In genomic region chr5:89882091-89882734, GRCm38 (mm10) we compare ENCODE assay signal across 8 mouse cellular contexts. TPM values are rescaled to one million over a fixed set of nuclear protein-coding genes. Genes with fewer than 3 reads are reported as not detected.
DNase-seq lines count a peak whose midpoint lies in the region; ATAC-seq and TF ChIP-seq lines count a peak whose summit lies in the region.

No protein-coding gene starts in this region.

- H3K9ac ChIP-seq in forebrain, embryonic 13.5 days, result peak overlapping the region; percentile 83
- H3K9ac ChIP-seq in heart, embryonic 16.5 days (ENCODE audit: low read length), result peak overlapping the region; percentile 83
- peak overlapping the region; percentile 72 for H3K9ac ChIP-seq in liver, embryonic 12.5 days
- peak overlapping the region; percentile 69 for H3K9ac ChIP-seq in stomach, postnatal 0 days (ENCODE audit: low read length)

- no peak overlapping the region for H3K27ac ChIP-seq in forebrain, embryonic 13.5 days
- H3K27ac ChIP-seq in heart, embryonic 16.5 days (ENCODE audit: low read length), result peak overlapping the region; percentile 70
- H3K27ac ChIP-seq in liver, embryonic 12.5 days, result peak overlapping the region; percentile 25; the same call in 1 of the 2 replicates
- no peak overlapping the region for H3K27ac ChIP-seq in stomach, postnatal 0 days (replicated peaks)

- peaks cover 3% of the 10 kb centered on the region; the same call in 1 of the 2 replicates for H3K36me3 ChIP-seq in forebrain, embryonic 13.5 days (ENCODE audit: poor library complexity, severe bottlenecking)
- H3K36me3 ChIP-seq in heart, embryonic 16.5 days (ENCODE audit: control insufficient read depth, insufficient read depth), result no peaks in the 10 kb centered on the region
- peaks cover 5% of the 10 kb centered on the region; the same call in 1 of the 2 replicates for H3K36me3 ChIP-seq in liver, embryonic 12.5 days
- no peaks in the 10 kb centered on the region for H3K36me3 ChIP-seq in stomach, postnatal 0 days (ENCODE audit: control insufficient read depth, insufficient read depth, low read length)

- H3K27me3 ChIP-seq in forebrain, embryonic 13.5 days, result no peaks in the 10 kb centered on the region
- H3K27me3 ChIP-seq in heart, embryonic 16.5 days (ENCODE audit: control insufficient read depth, insufficient read depth, low read length), result no peaks in the 10 kb centered on the region
- no peaks in the 10 kb centered on the region for H3K27me3 ChIP-seq in liver, embryonic 12.5 days (replicated peaks)
- H3K27me3 ChIP-seq in stomach, postnatal 0 days (ENCODE audit: control insufficient read depth, insufficient read depth, low read length), result no peaks in the 10 kb centered on the region

- H3K4me3 ChIP-seq in forebrain, embryonic 13.5 days, result peak overlapping the region; percentile 73
- H3K4me3 ChIP-seq in heart, embryonic 16.5 days (ENCODE audit: low read length), result peak overlapping the region; percentile 75
- H3K4me3 ChIP-seq in liver, embryonic 12.5 days, result peak overlapping the region; percentile 70
- peak overlapping the region; percentile 68 for H3K4me3 ChIP-seq in stomach, postnatal 0 days (ENCODE audit: low read depth, low read length)

- no peak for TF ChIP-seq EP300 in stomach, postnatal 0 days (optimal IDR thresholded peaks at IDR 0.05)

- no peaks in the 10 kb centered on the region; the same call in 1 of the 2 replicates for H3K9me3 ChIP-seq in forebrain, embryonic 13.5 days (replicated peaks)
- H3K9me3 ChIP-seq in heart, embryonic 16.5 days (replicated peaks; ENCODE audit: control insufficient read depth, low read length), result no peaks in the 10 kb centered on the region
- H3K9me3 ChIP-seq in liver, embryonic 12.5 days (replicated peaks), result no peaks in the 10 kb centered on the region
- no peaks in the 10 kb centered on the region for H3K9me3 ChIP-seq in stomach, postnatal 0 days (ENCODE audit: control insufficient read depth, low read length)

- peak; percentile 49 for ATAC-seq in forebrain, embryonic 13.5 days
- peak; percentile 86 for ATAC-seq in heart, embryonic 16.5 days (replicated peaks; ENCODE audit: extremely low read depth, insufficient read depth, low FRiP score)
- ATAC-seq in liver, embryonic 12.5 days, result peak; percentile 76
- peak; percentile 81 for ATAC-seq in stomach, postnatal 0 days (ENCODE audit: low FRiP score, low TSS enrichment)

- no peak for TF ChIP-seq CTCF in stomach, postnatal 0 days (IDR thresholded peaks at IDR 0.05; ENCODE audit: low read depth)

- H3K4me2 ChIP-seq in forebrain, embryonic 13.5 days, result peak overlapping the region; percentile 100
- H3K4me2 ChIP-seq in heart, embryonic 16.5 days (ENCODE audit: low read depth, low read length), result peak overlapping the region; percentile 96
- H3K4me2 ChIP-seq in liver, embryonic 12.5 days, result peak overlapping the region; percentile 97
- H3K4me2 ChIP-seq in stomach, postnatal 0 days (replicated peaks; ENCODE audit: low read depth), result peak overlapping the region; percentile 99

- WGBS in forebrain, embryonic 13.5 days, result 1% methylated on average over 35 of the region's 35 CpGs
- WGBS in heart, embryonic 16.5 days, result under 1% methylated on average over 35 of the region's 35 CpGs
- WGBS in liver, embryonic 12.5 days (ENCODE audit: insufficient replicate concordance), result 0% methylated on average over 32 of the region's 35 CpGs
- 0% methylated on average over 34 of the region's 35 CpGs for WGBS in stomach, postnatal 0 days

- H3K4me1 ChIP-seq in forebrain, embryonic 13.5 days, result peaks cover 12% of the 10 kb centered on the region; the same call in 1 of the 2 replicates
- peaks cover 7% of the 10 kb centered on the region for H3K4me1 ChIP-seq in heart, embryonic 16.5 days (ENCODE audit: control insufficient read depth, insufficient read depth, low read length)
- H3K4me1 ChIP-seq in liver, embryonic 12.5 days, result peaks cover 37% of the 10 kb centered on the region
- no peaks in the 10 kb centered on the region for H3K4me1 ChIP-seq in stomach, postnatal 0 days (replicated peaks; ENCODE audit: control insufficient read depth, insufficient read depth)

- peak; percentile 73 for DNase-seq in CD4-positive helper T cell, adult 2 months (ENCODE audit: low read depth, low spot score)
- peak; percentile 74 for DNase-seq in c-Kit-positive CD71-positive TER-119-negative erythroid progenitor cells, embryonic 14.5 days (ENCODE audit: low read depth)
- peak; percentile 78 for DNase-seq in kidney, postnatal 10 days
- DNase-seq in neural tube, embryonic 10.5 days (ENCODE audit: extremely low spot score, low spot score), result peak; percentile 71
- peak; percentile 49 for DNase-seq in stomach, postnatal 0 days (ENCODE audit: low spot score)

RNA-seq across cellular contexts. Expression of gene Adamts3, which starts 0.9 kb away (rescaled TPM):
- 6.1 and 6.8 TPM in 2 replicates for polyA plus RNA-seq in forebrain, embryonic 13.5 days (2015; fragmentation: Nextera tagmentation; extraction: Ambion mirVana)
- polyA plus RNA-seq in heart, embryonic 16.5 days (2015; fragmentation: Nextera tagmentation; extraction: Ambion mirVana), result 3.0 and 3.5 TPM in 2 replicates
- polyA plus RNA-seq in liver, embryonic 12.5 days (2016; fragmentation: Nextera tagmentation; extraction: Ambion mirVana), result 2.1 and 2.2 TPM in 2 replicates
- 0.52 and 0.54 TPM in 2 replicates for polyA plus RNA-seq in stomach, postnatal 0 days (2015; fragmentation: Nextera tagmentation; extraction: Ambion mirVana)

Comparison
In these comparisons a context has a peak if more than half of its experiments do, and no peak if none do; other contexts are left out.
1. H3K27ac ChIP-seq: peak in heart, embryonic 16.5 days (single experiment) and liver, embryonic 12.5 days (single experiment); none in forebrain, embryonic 13.5 days (single experiment) and stomach, postnatal 0 days (single experiment).
2. Peak in every context shown above with its lines, with median percentiles within 50 percentile points of each other: DNase-seq, ATAC-seq, H3K4me2 ChIP-seq, H3K4me3 ChIP-seq and H3K9ac ChIP-seq.